8 mouse cellular contexts compared by ENCODE assay signal in the genomic region with DNA sequence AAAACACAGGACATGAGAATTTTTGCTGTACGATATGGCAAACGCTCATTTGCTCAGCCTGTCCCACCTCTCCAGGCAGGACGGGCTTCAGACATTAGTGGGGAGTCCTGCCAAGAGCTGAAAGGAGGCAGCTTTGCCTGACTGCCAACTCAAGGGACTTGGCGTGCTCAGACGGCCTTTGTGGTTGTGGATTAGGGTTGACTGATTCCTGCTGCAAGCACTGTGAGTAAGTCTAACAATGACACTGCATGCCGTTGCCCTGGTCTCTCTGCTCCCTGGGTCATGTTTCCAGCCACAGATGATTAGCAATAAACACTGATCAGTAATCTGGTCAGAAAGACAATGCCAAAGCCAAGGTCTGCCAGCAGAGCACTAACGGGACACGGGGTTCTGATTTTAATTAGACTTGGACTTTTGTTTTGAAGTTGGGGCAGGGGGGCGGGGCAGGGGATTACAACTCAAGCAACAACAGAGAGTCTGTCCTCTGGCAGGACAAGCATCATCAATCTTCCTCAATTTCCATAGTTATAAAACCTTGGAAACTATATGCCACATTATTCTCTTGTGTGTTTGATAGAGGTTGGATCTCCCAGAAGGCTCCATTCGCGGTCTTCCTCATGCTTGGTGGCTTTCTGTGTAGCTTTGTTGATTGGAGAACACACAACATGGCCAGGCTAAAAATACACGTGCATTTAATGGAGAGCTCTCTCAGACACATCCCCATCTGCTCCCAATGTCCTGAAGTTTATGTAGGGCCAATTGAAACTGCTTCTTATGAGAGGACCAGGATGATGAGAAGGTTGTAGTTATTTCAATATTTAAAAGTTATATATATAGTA.
DNase-seq lines count a peak whose midpoint lies in the region; ATAC-seq lines count a peak whose summit lies in the region.

No protein-coding gene starts in this region.

- DNase-seq in cerebellum, postnatal 14 days, result peak; percentile 41 to 49
- DNase-seq in cerebellum, adult 9-11 months, result no peak
- DNase-seq in brain, adult 2 months (ENCODE audit: low read depth, low spot score), result peak; percentile 11
- peak; percentile 4 to 7 for DNase-seq in frontal cortex, postnatal 14 days (ENCODE audit: low spot score in 2 of 2)
- peak; percentile 21 for DNase-seq in lung, postnatal 25 days (ENCODE audit: low spot score)
- peak; percentile 43 for DNase-seq in testis, postnatal 14 days (ENCODE audit: low spot score)

- H3K4me1 ChIP-seq in kidney, embryonic 15.5 days, result peaks cover 6% of the 10 kb centered on the region
- H3K4me1 ChIP-seq in intestine, embryonic 16.5 days (ENCODE audit: control insufficient read depth, insufficient read depth, low read length), result no peaks in the 10 kb centered on the region

- 0 out of 2 replicates have a peak overlapping the region, but pooled peaks have one; percentile 5 for H3K27ac ChIP-seq in kidney, embryonic 15.5 days
- H3K27ac ChIP-seq in intestine, embryonic 16.5 days (ENCODE audit: low read length), result no peak overlapping the region

- no peaks in the 10 kb centered on the region for H3K36me3 ChIP-seq in kidney, embryonic 15.5 days
- no peaks in the 10 kb centered on the region for H3K36me3 ChIP-seq in intestine, embryonic 16.5 days (ENCODE audit: control insufficient read depth, insufficient read depth, low read length)

- no peaks in the 10 kb centered on the region for H3K27me3 ChIP-seq in kidney, embryonic 15.5 days
- no peaks in the 10 kb centered on the region for H3K27me3 ChIP-seq in intestine, embryonic 16.5 days (replicated peaks; ENCODE audit: control insufficient read depth, insufficient read depth, low read length)

- whole genome bisulfite sequencing in kidney, embryonic 15.5 days, result 36% methylated on average over 12 of the region's 12 CpGs
- 74% methylated on average over 12 of the region's 12 CpGs for WGBS in intestine, embryonic 16.5 days

- H3K4me2 ChIP-seq in kidney, embryonic 15.5 days, result peak overlapping the region; percentile 47
- H3K4me2 ChIP-seq in intestine, embryonic 16.5 days (ENCODE audit: low read depth, low read length), result no peak overlapping the region

- no peak overlapping the region for H3K9ac ChIP-seq in kidney, embryonic 15.5 days
- no peak overlapping the region for H3K9ac ChIP-seq in intestine, embryonic 16.5 days (ENCODE audit: low read depth, low read length)

- no peaks in the 10 kb centered on the region for H3K9me3 ChIP-seq in kidney, embryonic 15.5 days (replicated peaks)
- H3K9me3 ChIP-seq in intestine, embryonic 16.5 days (ENCODE audit: control insufficient read depth, low read length), result no peaks in the 10 kb centered on the region

- no peak overlapping the region for H3K4me3 ChIP-seq in kidney, embryonic 15.5 days (replicated peaks)
- H3K4me3 ChIP-seq in intestine, embryonic 16.5 days (ENCODE audit: low read length), result no peak overlapping the region

- peak; percentile 86 for ATAC-seq in kidney, embryonic 15.5 days (replicated peaks; ENCODE audit: low FRiP score)
- ATAC-seq in intestine, embryonic 16.5 days, result no peak
